Mouse (Mus musculus) small intestine, adult 2 months (tissue): ENCODE measurements at regions not wholly inside any gene's neighbourhood (a gene's known extent, or its start where the extent isn't known, plus 50 kb on each side); places are given as distances from the start of the nearest gene placed in this dataset.

Experiments
- CTCF ChIP-seq: fragments of 200-500 bp; IDR thresholded peaks from 2 replicates; pipeline ENCODE4 v1.5.1; 2012; ENCODE audit warnings: low read depth, mild to moderate bottlenecking, control low read depth, inconsistent platforms, low read length, moderate library complexity, mixed read lengths; ENCODE audit not compliant: insufficient replicate concordance, insufficient read length; ENCODE audit errors: extremely low read depth
- POLR2A ChIP-seq: fragments of 200-500 bp; IDR thresholded peaks from 2 replicates; pipeline ENCODE4 v1.6.1; 2012; ENCODE audit warnings: low read depth, mild to moderate bottlenecking, control low read depth, inconsistent platforms, low read length, moderate library complexity

DNA sequence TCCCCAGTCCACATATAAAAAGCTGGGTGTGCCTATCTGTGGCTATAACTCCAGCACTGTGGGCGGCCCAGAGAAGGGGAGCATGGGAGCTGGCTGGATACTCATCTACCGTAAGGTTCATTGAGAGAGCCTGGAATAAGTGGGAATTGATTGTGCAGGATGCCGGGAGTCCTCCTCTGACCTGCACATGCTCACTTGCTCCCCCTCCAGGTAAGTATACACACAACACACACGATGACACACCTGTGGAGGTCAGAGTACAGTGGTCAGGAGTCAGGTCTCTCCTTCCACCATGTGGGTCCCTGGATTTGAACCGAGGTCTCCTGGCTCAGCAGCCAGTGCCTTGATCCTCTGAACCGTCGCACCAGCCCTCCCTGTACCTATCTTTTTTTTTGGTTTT lies 55.5 kb upstream of the Mrps10 start:
- TF ChIP-seq POLR2A (no peak), CTCF (no peak)
